Mouse (Mus musculus) olfactory bulb, adult 2 months (tissue): ENCODE results near the gene Nit2. TPM values are rescaled to one million over a fixed set of nuclear protein-coding genes. Genes with fewer than 3 reads are reported as not detected.

Source experiments
- H3K27ac ChIP-seq: fragments of 200-500 bp; 2 replicates; pipeline ENCODE4 v1.5.1; 2012; ENCODE audit warnings: low read depth, low read length; ENCODE audit not compliant: insufficient read depth
- H3K4me1 ChIP-seq: fragments of 200-500 bp; 2 replicates; pipeline ENCODE4 v1.6.1; 2012; ENCODE audit warnings: low read length; ENCODE audit not compliant: control insufficient read depth, insufficient read depth
- H3K4me3 ChIP-seq: fragments of 200-500 bp; 2 replicates; pipeline ENCODE4 v1.5.1; 2012; ENCODE audit warnings: mild to moderate bottlenecking, low read depth, low read length, moderate library complexity; ENCODE audit not compliant: insufficient read depth
- CTCF ChIP-seq: fragments of 200-500 bp; IDR thresholded peaks from 2 replicates; pipeline ENCODE4 v1.5.1; 2012; ENCODE audit warnings: low read depth, mild to moderate bottlenecking, low read length, moderate library complexity; ENCODE audit not compliant: insufficient read depth
- POLR2A ChIP-seq: fragments of 200-500 bp; IDR thresholded peaks from 2 replicates; pipeline ENCODE4 v1.6.1; 2012; ENCODE audit warnings: mild to moderate bottlenecking, low read depth, low read length, moderate library complexity; ENCODE audit not compliant: insufficient read depth
- WGBS: fragments of 180-500 bp; shearing (Covaris S2); methylation state at CpG from one replicate; pipeline ENCODE4 v1.1.7; 2018; 5-methylcytosine and 5-hydroxymethylcytosine counted together
- polyA plus RNA-seq: library from polyadenylated mRNA; stranded (reverse); fragments of >200 nt; gene quantifications from 2 replicates; pipeline ENCODE4 v1.2.4, GENCODE M21; 2012; ENCODE audit warnings: low replicate concordance; ENCODE audit not compliant: missing spikeins, insufficient read depth, insufficient read length

Gene Nit2
- polyA plus RNA-seq, 1 experiment: not detected

DNA sequence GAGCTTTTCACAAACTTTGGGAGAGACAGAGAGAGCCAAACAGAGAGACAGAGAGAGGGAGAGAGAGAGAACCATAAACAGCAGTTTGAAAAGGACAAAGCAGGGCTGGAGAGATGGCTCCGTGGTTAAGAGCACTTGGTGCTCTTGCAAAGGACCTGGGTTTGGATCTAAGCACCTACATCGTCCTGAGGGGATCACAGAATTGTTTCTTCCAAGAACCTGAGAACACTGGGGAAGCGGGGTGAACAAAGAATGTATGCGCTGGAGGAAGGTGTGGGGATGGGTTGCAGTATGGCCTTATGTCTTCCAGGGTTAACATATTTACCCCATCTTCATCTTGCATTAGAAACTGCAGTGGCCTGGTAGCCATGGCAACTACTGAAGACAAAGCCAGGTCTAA, 1.1 kb upstream of the Nit2 start:
- Histone ChIP-seq H3K4me1 (no peaks in the 10 kb centered on the region), H3K4me3 (no peak overlapping the region), H3K27ac (no peak overlapping the region)
- WGBS: 68% methylated on average over 4 of the region's 4 CpGs
- TF ChIP-seq POLR2A: no peak
- TF ChIP-seq CTCF: no peak

DNA sequence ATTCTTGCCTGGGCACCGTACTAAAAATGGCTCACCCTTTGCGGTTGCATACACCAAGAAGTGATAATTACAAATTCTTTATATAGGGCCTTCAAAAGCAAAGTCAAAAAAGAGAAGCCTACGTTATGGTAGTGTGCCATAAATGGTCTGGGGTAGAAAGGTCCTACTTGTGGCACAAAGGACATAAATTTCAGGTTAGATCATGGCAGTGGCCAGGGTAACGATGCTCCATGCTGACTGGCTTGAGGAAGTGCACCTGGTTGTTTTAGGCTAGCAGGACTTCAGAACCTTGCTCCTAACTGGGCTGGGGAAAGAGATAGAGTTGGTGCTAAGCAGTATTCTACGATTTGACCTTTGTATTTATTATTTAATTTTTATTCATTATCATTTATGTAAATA, 372 bp upstream of the Nit2 start:
- H3K27ac ChIP-seq: no peak overlapping the region
- WGBS: 16% methylated on average over 5 of the region's 5 CpGs
- TF ChIP-seq POLR2A (no peak), CTCF (no peak)

DNA sequence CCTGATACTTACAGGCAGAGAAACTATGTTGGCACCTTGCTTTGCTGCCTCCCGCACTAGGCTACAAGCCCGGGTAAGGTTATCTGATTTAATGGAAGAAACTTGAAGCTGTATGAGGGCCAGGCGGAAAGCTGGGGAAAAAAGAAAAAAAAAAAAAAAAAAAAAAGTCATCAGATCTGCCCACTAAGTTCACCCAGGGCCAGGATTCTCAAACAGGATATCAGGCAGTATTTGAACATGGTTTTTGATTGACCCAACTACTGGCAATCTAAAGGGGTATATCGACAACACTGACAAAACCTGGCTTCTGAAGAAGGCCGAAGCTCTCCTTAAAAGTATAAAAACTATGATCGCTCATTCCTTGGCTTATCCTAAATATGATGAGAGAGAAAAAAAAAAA, 1.1 kb downstream of the Nit2 start:
- Histone ChIP-seq H3K27ac (no peak overlapping the region), H3K4me3 (no peak overlapping the region), H3K4me1 (no peaks in the 10 kb centered on the region)
- WGBS: 85% methylated on average over 6 of the region's 6 CpGs
- TF ChIP-seq CTCF (no peak), POLR2A (no peak)

More for the DNA sequence above, 372 bp upstream of the Nit2 start:
- peak overlapping the region; percentile 83 for H3K4me3 ChIP-seq
- H3K4me1 ChIP-seq: no peaks in the 10 kb centered on the region

DNA sequence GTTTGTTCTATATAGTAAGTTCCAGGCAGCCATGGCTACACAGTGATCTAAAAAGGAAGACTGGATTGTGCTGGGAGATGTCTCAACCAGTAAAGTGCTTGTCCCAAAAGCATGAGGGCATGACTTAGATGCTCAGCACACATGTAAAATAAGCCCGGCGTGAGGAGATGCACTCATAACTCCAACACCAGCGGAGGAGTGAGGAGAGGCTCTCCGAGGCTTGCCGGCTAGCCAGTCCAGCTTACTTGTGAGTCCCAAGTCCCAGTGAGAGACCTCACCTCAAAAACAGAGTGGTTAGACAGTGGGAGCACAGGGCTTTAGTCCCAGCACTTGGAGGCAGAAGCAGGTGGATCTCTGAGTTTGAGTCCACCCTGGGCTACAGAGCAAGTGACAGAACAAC, 2.0 kb downstream of the Nit2 start:
- WGBS: 97% methylated on average over 5 of the region's 5 CpGs
- Histone ChIP-seq H3K27ac (no peak overlapping the region), H3K4me1 (no peaks in the 10 kb centered on the region), H3K4me3 (no peak overlapping the region)
- TF ChIP-seq CTCF: no peak
- no peak for TF ChIP-seq POLR2A

GRCm38 (mm10) chr16:57163694-57164093, 3.4 kb downstream of the Nit2 start:
- Histone ChIP-seq H3K27ac (no peak overlapping the region), H3K4me3 (no peak overlapping the region), H3K4me1 (no peaks in the 10 kb centered on the region)
- 84% methylated on average over 1 of the region's 1 CpGs for WGBS
- TF ChIP-seq POLR2A: no peak
- TF ChIP-seq CTCF: no peak

DNA sequence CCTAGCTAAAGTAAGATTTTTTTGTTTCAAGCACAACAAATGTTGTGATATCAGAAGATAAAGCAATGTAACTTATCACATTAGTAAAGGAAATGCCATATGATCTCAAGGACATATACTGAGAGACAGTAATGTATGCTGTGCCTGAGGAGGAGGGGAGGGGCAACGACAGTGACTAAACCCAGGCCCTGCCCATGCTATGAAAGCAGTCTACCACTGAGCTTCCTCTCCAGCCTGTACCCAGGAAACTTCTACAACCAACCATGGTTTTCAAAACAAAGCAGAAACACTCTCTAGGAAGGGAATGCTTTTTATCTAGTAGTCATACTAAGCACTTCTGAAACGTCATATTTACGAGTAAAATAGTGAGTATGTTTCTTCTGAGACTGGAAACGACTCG, 4.3 kb downstream of the Nit2 start:
- Histone ChIP-seq H3K4me1 (no peaks in the 10 kb centered on the region), H3K4me3 (no peak overlapping the region), H3K27ac (no peak overlapping the region)
- WGBS: 89% methylated on average over 5 of the region's 5 CpGs
- TF ChIP-seq CTCF (no peak), POLR2A (no peak)

DNA sequence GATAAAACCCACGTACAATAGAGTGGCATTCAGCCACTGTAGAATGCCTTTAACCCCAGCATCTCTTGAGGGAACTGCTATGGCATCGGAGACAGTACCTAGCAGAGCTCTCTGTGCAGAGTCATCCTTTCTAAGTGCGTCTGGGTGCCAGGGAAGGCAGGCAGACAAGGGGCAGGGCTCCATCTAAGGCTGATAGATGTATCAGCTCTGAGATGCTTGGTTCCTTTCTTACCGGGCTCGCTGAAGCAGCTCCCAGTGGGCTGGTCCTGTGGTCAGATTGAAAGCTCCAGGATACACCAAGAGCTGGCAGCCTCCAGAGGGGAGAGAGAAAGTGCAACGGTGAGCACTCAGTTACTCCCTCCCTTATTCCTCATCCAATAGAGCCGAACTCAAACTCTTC, 7.3 kb downstream of the Nit2 start:
- 58% methylated on average over 7 of the region's 7 CpGs for WGBS
- H3K4me3 ChIP-seq: no peak overlapping the region
- no peak overlapping the region for H3K27ac ChIP-seq
- TF ChIP-seq CTCF (no peak), POLR2A (no peak)
- H3K4me1 ChIP-seq: no peaks in the 10 kb centered on the region

GRCm38 (mm10) chr16:57157728-57158127, 9.4 kb downstream of the Nit2 start:
- 80% methylated on average over 4 of the region's 4 CpGs for WGBS
- TF ChIP-seq CTCF: no peak
- TF ChIP-seq POLR2A: no peak
- Histone ChIP-seq H3K4me3 (no peak overlapping the region), H3K27ac (no peak overlapping the region), H3K4me1 (no peaks in the 10 kb centered on the region)

- TF ChIP-seq POLR2A (no peak), CTCF (no peak)
- Histone ChIP-seq H3K27ac (no peak overlapping the region), H3K4me1 (no peaks in the 10 kb centered on the region), H3K4me3 (no peak overlapping the region)
- WGBS: 92% methylated on average over 4 of the region's 4 CpGs
Observed at GRCm38 (mm10) chr16:57157076-57157475, 10.1 kb downstream of the Nit2 start.

GRCm38 (mm10) chr16:57155899-57156298, 11.2 kb downstream of the Nit2 start:
- Histone ChIP-seq H3K27ac (no peak overlapping the region), H3K4me3 (no peak overlapping the region), H3K4me1 (no peaks in the 10 kb centered on the region)
- TF ChIP-seq POLR2A: no peak
- no peak for TF ChIP-seq CTCF
